Mouse (Mus musculus) bone marrow, adult 2 months (tissue): ENCODE results near the gene Ccl26.

Experiments used
- CTCF ChIP-seq: fragments of 200-500 bp; IDR thresholded peaks from 2 replicates; pipeline ENCODE4 v1.5.1; 2011; ENCODE audit warnings: low read length, control low read depth; ENCODE audit not compliant: control insufficient read depth, insufficient read depth
- POLR2A ChIP-seq: fragments of 200-500 bp; IDR thresholded peaks from 2 replicates; pipeline ENCODE4 v1.6.1; 2011; ENCODE audit warnings: low read depth, mild to moderate bottlenecking, control low read depth, low read length, borderline replicate concordance; ENCODE audit not compliant: control insufficient read depth

DNA sequence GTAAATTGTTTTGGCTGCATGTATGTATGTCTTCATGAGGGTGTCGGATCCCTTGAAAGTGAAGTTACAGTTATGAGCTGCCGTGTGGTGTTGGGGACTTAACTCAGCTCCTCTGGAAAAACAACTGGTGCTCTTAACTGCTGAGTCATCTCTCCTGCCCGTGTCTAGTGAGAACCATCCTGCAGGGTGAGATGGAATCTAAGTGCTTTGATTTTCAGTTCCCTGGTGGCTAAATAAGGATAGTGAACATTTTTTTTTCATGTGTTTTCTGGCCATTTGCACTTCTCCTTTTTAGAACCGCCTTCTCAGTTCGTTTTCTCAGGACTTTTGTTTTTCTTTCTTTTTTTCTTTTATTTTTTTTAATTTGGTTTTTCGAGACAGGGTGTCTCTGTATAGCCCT lies 5.3 kb upstream of the Ccl26 start:
- TF ChIP-seq CTCF (no peak), POLR2A (no peak)
